Mouse (Mus musculus) olfactory bulb, adult 2 months (tissue): Measurements from ENCODE around the gene Mb21d2.

Experiments
- CTCF ChIP-seq: fragments of 200-500 bp; IDR thresholded peaks from 2 replicates; pipeline ENCODE4 v1.5.1; 2012; ENCODE audit warnings: low read depth, mild to moderate bottlenecking, low read length, moderate library complexity; ENCODE audit not compliant: insufficient read depth
- POLR2A ChIP-seq: fragments of 200-500 bp; IDR thresholded peaks from 2 replicates; pipeline ENCODE4 v1.6.1; 2012; ENCODE audit warnings: mild to moderate bottlenecking, low read depth, low read length, moderate library complexity; ENCODE audit not compliant: insufficient read depth

- no peak for TF ChIP-seq POLR2A
- TF ChIP-seq CTCF: no peak
These were observed 58.6 kb downstream of the Mb21d2 start for GRCm38 (mm10) chr16:28870860-28871259.
